Mouse (Mus musculus): ENCODE results near the gene Fcer2a. TPM values are rescaled to one million over a fixed set of nuclear protein-coding genes. Genes with fewer than 3 reads are reported as not detected.
A peak's percentile ranks its signal among the peaks of the same experiment; 100 is the strongest.

Fcer2a gene
- total RNA-seq, 2 experiments from 2014 or later, result not detected

GRCm38 (mm10) chr8:3676993-3677579 lies 16.9 kb downstream of the Fcer2a start:
- no peak for DNase-seq (ENCODE audit: extremely low spot score in 1 of 2, low spot score in 1 of 2)

- peak; percentile 94 to 97 for DNase-seq (ENCODE audit: extremely low spot score in 1 of 2, low spot score in 1 of 2)
Measured at GRCm38 (mm10) chr8:3676131-3676992, 17.6 kb downstream of the Fcer2a start, which contains the start of gene Trappc5. Gene Trappc5 (plus strand): TSS chr8:3676299.

DNA sequence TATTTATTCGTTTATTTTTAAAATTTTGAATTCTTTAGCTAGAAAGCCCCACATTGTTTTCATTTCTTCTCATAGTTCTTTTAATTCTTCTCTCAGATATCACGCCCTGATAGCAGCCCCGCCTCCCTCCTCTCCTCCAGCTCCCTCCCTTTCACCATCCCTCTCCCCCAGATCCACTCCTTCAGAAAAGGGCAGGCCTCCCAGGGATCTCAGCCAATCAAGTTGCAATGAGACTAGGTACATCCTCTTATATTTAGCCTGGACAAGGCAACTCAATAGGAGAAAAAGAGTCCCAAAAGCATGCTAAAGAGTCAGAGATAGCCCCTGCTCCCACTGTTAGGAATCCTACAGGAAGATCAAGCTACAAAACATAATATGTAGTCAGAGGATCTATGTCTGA lies 19.3 kb downstream of the Fcer2a start:
- no peak for DNase-seq (ENCODE audit: extremely low spot score in 1 of 2, low spot score in 1 of 2)

DNA sequence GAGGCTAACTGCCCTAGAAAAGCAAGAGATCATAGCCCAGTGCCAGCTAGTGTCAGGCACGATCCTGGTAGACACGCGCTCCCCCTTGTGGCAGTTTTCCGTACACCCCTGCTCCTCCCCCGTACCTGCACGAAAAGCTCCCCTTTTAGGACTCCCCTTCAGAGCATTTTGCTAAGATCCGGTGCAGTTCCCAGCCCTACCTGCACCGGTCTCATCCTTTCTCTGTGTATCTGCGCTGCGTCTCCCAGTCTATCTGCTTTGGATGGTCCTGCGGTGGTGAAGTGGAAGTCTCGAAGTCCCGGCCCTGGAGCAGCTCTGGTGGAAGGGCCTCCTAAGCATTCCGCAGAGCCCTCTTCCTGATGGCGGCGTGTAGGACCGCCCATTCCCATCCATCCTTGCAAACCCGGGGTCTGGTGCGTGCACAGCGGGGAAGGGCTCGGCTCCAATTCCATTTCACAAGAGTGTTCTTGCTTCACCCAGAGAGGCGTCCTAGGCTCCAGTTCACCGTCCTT lies 21.9 kb downstream of the Fcer2a start, which contains the start of gene Fcor:
Fcor (minus strand) TSS at position 383 of the 512 bp plus-strand sequence.
- peak; percentile 90 to 96 for DNase-seq (ENCODE audit: extremely low spot score in 1 of 2, low spot score in 1 of 2)

GRCm38 (mm10) chr8:3670388-3670787 lies 23.6 kb downstream of the Fcer2a start:
- DNase-seq (ENCODE audit: extremely low spot score in 1 of 2, low spot score in 1 of 2), result no peak

- no peak for DNase-seq (ENCODE audit: extremely low spot score in 1 of 2, low spot score in 1 of 2)
Measured at GRCm38 (mm10) chr8:3665507-3665906, 28.5 kb downstream of the Fcer2a start, which contains the start of gene Mcemp1. Gene Mcemp1 (plus strand): TSS chr8:3665754.

- DNase-seq (ENCODE audit: extremely low spot score in 1 of 2, low spot score in 1 of 2), result no peak
Measured at GRCm38 (mm10) chr8:3664405-3664804, 29.6 kb downstream of the Fcer2a start.

GRCm38 (mm10) chr8:3660889-3661288 lies 33.1 kb downstream of the Fcer2a start:
- DNase-seq (ENCODE audit: extremely low spot score in 1 of 2, low spot score in 1 of 2), result no peak

DNA sequence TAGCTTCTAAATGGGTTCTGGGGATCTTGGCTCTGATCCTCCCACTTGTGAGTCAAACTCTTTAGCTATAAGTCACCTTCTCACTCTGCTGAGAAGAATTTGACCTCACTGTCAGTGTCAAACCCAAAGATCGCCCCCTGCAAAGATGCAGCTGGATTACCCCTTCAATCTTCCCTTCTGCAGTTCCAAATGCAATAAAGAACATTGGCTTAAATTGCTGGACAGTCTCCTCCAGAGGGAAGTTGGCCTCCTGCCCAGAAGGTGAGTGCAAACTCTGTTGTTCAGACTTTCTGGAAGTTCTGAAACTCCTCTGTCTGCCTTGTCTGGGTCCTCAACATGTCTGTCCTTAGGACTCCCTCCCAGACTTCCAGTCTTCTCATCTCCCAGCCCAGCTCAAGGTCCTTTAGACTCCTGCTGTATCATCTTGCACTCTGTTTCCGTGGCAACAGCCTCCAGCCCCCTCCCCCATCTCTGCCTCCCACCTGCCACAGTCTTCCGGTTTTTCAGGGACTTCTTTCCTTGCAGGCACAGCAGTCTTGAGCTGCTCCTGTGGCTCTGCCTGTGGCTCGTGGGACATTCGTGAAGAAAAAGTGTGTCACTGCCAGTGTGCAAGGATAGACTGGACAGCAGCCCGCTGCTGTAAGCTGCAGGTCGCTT lies 37.1 kb downstream of the Fcer2a start:
- no peak for DNase-seq (ENCODE audit: extremely low spot score in 1 of 2, low spot score in 1 of 2)

GRCm38 (mm10) chr8:3655526-3655925 lies 38.4 kb downstream of the Fcer2a start, which contains the start of gene Retn:
Gene Retn (plus strand): TSS chr8:3655770.
- no peak for DNase-seq (ENCODE audit: extremely low spot score in 1 of 2, low spot score in 1 of 2)

- DNase-seq (ENCODE audit: extremely low spot score in 1 of 2, low spot score in 1 of 2), result no peak
Measured at GRCm38 (mm10) chr8:3654726-3655508, 39.1 kb downstream of the Fcer2a start.

GRCm38 (mm10) chr8:3652845-3653244 lies 41.1 kb downstream of the Fcer2a start:
- no peak for DNase-seq (ENCODE audit: extremely low spot score in 1 of 2, low spot score in 1 of 2)

DNA sequence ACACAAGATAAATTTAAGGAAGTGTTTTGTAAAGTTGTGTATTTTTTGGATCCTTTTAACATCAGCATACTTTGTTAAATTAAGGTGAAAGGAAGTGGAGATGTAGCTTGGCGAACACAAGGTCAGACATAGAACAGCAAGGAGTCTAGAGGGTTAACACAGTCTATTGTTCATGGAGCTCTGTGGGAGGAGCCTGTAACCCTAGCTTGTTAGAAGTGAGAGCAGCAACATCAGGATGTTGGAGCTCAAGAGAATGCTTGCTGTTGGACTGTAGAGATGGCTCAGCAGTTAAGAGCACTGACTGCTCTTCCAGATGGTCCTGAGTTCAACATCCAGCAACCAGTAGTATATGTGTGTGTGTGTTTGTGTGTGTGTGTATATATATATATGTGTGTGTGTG lies 45.0 kb downstream of the Fcer2a start:
- DNase-seq (ENCODE audit: extremely low spot score in 1 of 2, low spot score in 1 of 2), result no peak

DNA sequence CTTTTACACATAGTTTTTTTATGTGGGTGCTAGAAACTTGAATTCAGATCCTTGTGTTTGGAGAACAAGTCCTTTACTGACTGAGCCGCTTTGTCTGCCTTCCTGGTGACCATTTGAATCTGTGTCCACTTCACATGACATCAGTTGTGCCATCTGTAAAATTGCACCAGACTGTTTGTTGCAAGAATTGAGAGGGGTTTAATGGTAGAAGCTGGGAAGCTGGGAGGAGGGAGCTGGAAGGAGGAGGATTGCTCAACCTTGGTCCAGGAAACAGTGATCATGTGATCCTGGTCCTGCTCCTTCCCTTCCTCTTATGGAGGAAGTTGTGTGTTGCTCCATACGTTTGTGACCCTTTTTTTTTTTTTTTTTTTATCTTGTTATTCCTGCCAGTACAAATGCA lies 45.7 kb downstream of the Fcer2a start:
- DNase-seq (ENCODE audit: extremely low spot score in 1 of 2, low spot score in 1 of 2), result no peak

DNA sequence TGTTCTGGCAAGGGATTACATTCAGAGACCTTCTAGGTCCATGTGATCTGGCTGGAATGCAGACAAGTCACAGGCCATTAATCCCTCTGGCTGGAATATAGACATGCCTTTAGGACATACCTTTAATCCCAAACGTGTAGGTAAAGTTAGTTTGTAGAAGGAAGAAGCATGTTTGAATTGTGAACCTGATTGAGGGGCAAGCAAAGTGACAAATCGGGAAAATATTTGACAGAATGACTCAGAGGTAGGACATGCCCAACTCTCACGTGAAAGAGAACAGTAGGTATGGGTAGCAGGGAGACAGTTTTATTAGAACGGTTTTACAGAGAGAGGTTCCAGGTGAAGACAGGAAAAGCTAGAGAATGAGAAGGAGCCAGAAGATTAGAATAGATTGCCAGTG lies 46.4 kb downstream of the Fcer2a start:
- DNase-seq (ENCODE audit: extremely low spot score in 1 of 2, low spot score in 1 of 2), result no peak

DNA sequence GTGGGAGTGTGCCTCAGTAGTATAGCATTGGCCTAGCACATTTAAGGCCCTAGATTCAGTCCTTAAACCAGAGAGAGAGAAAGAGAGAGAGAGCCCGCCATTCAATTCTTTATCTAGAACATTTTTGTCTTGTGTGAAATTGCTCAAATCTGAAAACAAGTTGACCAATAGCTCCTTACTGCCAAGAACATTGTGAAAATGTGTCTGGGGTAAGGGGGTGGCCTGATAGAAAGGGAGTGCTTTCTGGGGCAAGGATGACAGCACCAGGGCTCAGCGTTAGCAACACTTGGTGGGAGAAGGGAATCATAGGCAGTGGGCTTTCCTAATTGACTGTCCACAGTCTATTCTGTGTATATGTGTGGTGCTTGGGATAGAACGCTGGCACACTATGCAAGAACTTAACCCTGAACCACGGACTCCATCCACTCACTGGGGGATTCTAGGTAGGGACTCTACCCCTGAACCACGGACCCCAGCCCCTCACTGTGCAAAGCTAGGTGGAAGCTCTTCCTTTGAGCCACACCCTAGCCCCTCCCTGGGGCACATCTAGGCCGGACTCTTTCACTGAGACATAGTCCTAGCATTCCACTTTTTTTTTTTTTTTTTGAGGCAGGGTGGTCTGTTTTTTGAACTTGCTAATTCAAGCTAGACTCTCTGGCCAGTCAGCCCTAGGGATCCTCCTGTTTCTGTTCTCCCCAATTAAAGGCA lies 47.0 kb downstream of the Fcer2a start:
- DNase-seq (ENCODE audit: extremely low spot score in 1 of 2, low spot score in 1 of 2), result no peak

- DNase-seq (ENCODE audit: extremely low spot score in 1 of 2, low spot score in 1 of 2), result no peak
Measured at GRCm38 (mm10) chr8:3645804-3646203, 48.2 kb downstream of the Fcer2a start.

Measured in layer of hippocampus, postnatal 25 days (tissue).